Mouse (Mus musculus) spleen, postnatal 36 days (tissue): ENCODE data around the gene Foxp1.

ENCODE experiments used
- DNase-seq, 2 experiments: peaks; one replicate each; pipeline ENCODE4 v3.0.0; 2022; ENCODE audit warnings: low spot score in 2 of 2, mixed read lengths in 1 of 2

Gene Foxp1

GRCm38 (mm10) chr6:99207226-99207885, 315.2 kb downstream of the Foxp1 start:
- DNase-seq = no peak

- no peak for DNase-seq
Observed at GRCm38 (mm10) chr6:99206437-99206870, 316.1 kb downstream of the Foxp1 start.

- DNase-seq = peak in 1 of 2 experiments; percentile 26
Observed at GRCm38 (mm10) chr6:99205587-99206436, 316.7 kb downstream of the Foxp1 start.

GRCm38 (mm10) chr6:99204780-99205586, 317.5 kb downstream of the Foxp1 start:
- no peak for DNase-seq

- DNase-seq = no peak
Observed at GRCm38 (mm10) chr6:99204052-99204779, 318.3 kb downstream of the Foxp1 start.

GRCm38 (mm10) chr6:99203231-99203630, 319.3 kb downstream of the Foxp1 start:
- DNase-seq = no peak

- no peak for DNase-seq
Observed at GRCm38 (mm10) chr6:99202781-99203180, 319.7 kb downstream of the Foxp1 start.

- DNase-seq = no peak
Observed at GRCm38 (mm10) chr6:99201271-99201705, 321.2 kb downstream of the Foxp1 start.

GRCm38 (mm10) chr6:99200656-99201055, 321.9 kb downstream of the Foxp1 start:
- DNase-seq = no peak

- no peak for DNase-seq
Observed at GRCm38 (mm10) chr6:99199277-99199676, 323.2 kb downstream of the Foxp1 start.

- no peak for DNase-seq
Observed at GRCm38 (mm10) chr6:99193697-99194096, 328.8 kb downstream of the Foxp1 start.

GRCm38 (mm10) chr6:99191636-99192137, 330.8 kb downstream of the Foxp1 start:
- DNase-seq = no peak

- DNase-seq = no peak
Observed at GRCm38 (mm10) chr6:99191041-99191635, 331.4 kb downstream of the Foxp1 start.

GRCm38 (mm10) chr6:99189967-99190366, 332.6 kb downstream of the Foxp1 start:
- no peak for DNase-seq

GRCm38 (mm10) chr6:99188366-99189216, 333.9 kb downstream of the Foxp1 start:
- DNase-seq = peak; percentile 27 to 31

GRCm38 (mm10) chr6:99187914-99188313, 334.6 kb downstream of the Foxp1 start:
- DNase-seq = no peak

- no peak for DNase-seq
Observed at GRCm38 (mm10) chr6:99187415-99187814, 335.1 kb downstream of the Foxp1 start.

GRCm38 (mm10) chr6:99186569-99186968, 336.0 kb downstream of the Foxp1 start:
- DNase-seq = no peak

GRCm38 (mm10) chr6:99185797-99186196, 336.7 kb downstream of the Foxp1 start:
- DNase-seq = no peak

GRCm38 (mm10) chr6:99184051-99184450, 338.5 kb downstream of the Foxp1 start:
- no peak for DNase-seq
